Mouse (Mus musculus): ENCODE measurements around the gene Lrp1.

Lrp1 gene

GRCm38 (mm10) chr10:127615034-127615374 lies 5.9 kb downstream of the Lrp1 start:
- peaks cover 33% of the 10 kb centered on the region for H3K27me3 ChIP-seq (ENCODE audit: insufficient read depth, low read length)
- H3K36me3 ChIP-seq (ENCODE audit: insufficient read depth, low read length), result no peaks in the 10 kb centered on the region
- TF ChIP-seq CTCF (conservative IDR thresholded peaks at IDR 0.05; ENCODE audit: low read length) (no peak), NANOG (IDR thresholded peaks at IDR 0.05; ENCODE audit: borderline replicate concordance, low read length) (no peak), POU5F1 (IDR thresholded peaks at IDR 0.05; ENCODE audit: borderline replicate concordance, low read length) (no peak)
- H3K4me1 ChIP-seq (replicated peaks; ENCODE audit: low read depth, low read length), result peaks cover 96% of the 10 kb centered on the region
- no peak overlapping the region for H3K4me3 ChIP-seq (replicated peaks; ENCODE audit: low read length)
- no peaks in the 10 kb centered on the region for H3K9me3 ChIP-seq (ENCODE audit: low read length)

- TF ChIP-seq CTCF (conservative IDR thresholded peaks at IDR 0.05; ENCODE audit: low read length) (no peak), NANOG (IDR thresholded peaks at IDR 0.05; ENCODE audit: borderline replicate concordance, low read length) (no peak), POU5F1 (IDR thresholded peaks at IDR 0.05; ENCODE audit: borderline replicate concordance, low read length) (no peak)
- Histone ChIP-seq H3K4me1 (replicated peaks; ENCODE audit: low read depth, low read length) (peaks cover 96% of the 10 kb centered on the region), H3K36me3 (ENCODE audit: insufficient read depth, low read length) (no peaks in the 10 kb centered on the region), H3K9me3 (ENCODE audit: low read length) (no peaks in the 10 kb centered on the region), H3K4me3 (replicated peaks; ENCODE audit: low read length) (no peak overlapping the region), H3K27me3 (ENCODE audit: insufficient read depth, low read length) (peaks cover 27% of the 10 kb centered on the region)
These were observed 6.5 kb downstream of the Lrp1 start for GRCm38 (mm10) chr10:127614236-127615033.

- peak overlapping the region; percentile 45 for H3K4me3 ChIP-seq (replicated peaks; ENCODE audit: low read length)
- peaks cover 93% of the 10 kb centered on the region for H3K4me1 ChIP-seq (replicated peaks; ENCODE audit: low read depth, low read length)
- no peaks in the 10 kb centered on the region for H3K36me3 ChIP-seq (ENCODE audit: insufficient read depth, low read length)
- TF ChIP-seq CTCF (conservative IDR thresholded peaks at IDR 0.05; ENCODE audit: low read length), result no peak
- TF ChIP-seq POU5F1 (IDR thresholded peaks at IDR 0.05; ENCODE audit: borderline replicate concordance, low read length), result no peak
- no peak for TF ChIP-seq NANOG (IDR thresholded peaks at IDR 0.05; ENCODE audit: borderline replicate concordance, low read length)
- H3K27me3 ChIP-seq (ENCODE audit: insufficient read depth, low read length), result 0 out of 2 replicates have a peak, but pooled peaks cover 12% of the 10 kb centered on the region
- no peaks in the 10 kb centered on the region for H3K9me3 ChIP-seq (ENCODE audit: low read length)
These were observed 8.7 kb downstream of the Lrp1 start for GRCm38 (mm10) chr10:127612079-127612775.

- H3K27me3 ChIP-seq (ENCODE audit: insufficient read depth, low read length), result peaks cover 14% of the 10 kb centered on the region; the same call in 1 of the 2 replicates
- H3K36me3 ChIP-seq (ENCODE audit: insufficient read depth, low read length), result 0 out of 2 replicates have a peak, but pooled peaks cover 6% of the 10 kb centered on the region
- H3K4me1 ChIP-seq (replicated peaks; ENCODE audit: low read depth, low read length), result peaks cover 81% of the 10 kb centered on the region
- TF ChIP-seq CTCF (conservative IDR thresholded peaks at IDR 0.05; ENCODE audit: low read length) (no peak), NANOG (IDR thresholded peaks at IDR 0.05; ENCODE audit: borderline replicate concordance, low read length) (no peak), POU5F1 (IDR thresholded peaks at IDR 0.05; ENCODE audit: borderline replicate concordance, low read length) (no peak)
- peak overlapping the region; percentile 43 for H3K4me3 ChIP-seq (replicated peaks; ENCODE audit: low read length)
- no peaks in the 10 kb centered on the region for H3K9me3 ChIP-seq (ENCODE audit: low read length)
These were observed 10.9 kb downstream of the Lrp1 start for GRCm38 (mm10) chr10:127610066-127610415.

GRCm38 (mm10) chr10:127609415-127610065 lies 11.4 kb downstream of the Lrp1 start:
- TF ChIP-seq NANOG (IDR thresholded peaks at IDR 0.05; ENCODE audit: borderline replicate concordance, low read length) (no peak), POU5F1 (IDR thresholded peaks at IDR 0.05; ENCODE audit: borderline replicate concordance, low read length) (no peak), CTCF (conservative IDR thresholded peaks at IDR 0.05; ENCODE audit: low read length) (no peak)
- peaks cover 14% of the 10 kb centered on the region; the same call in 1 of the 2 replicates for H3K27me3 ChIP-seq (ENCODE audit: insufficient read depth, low read length)
- H3K4me1 ChIP-seq (replicated peaks; ENCODE audit: low read depth, low read length), result peaks cover 81% of the 10 kb centered on the region
- 0 out of 2 replicates have a peak, but pooled peaks cover 7% of the 10 kb centered on the region for H3K36me3 ChIP-seq (ENCODE audit: insufficient read depth, low read length)
- no peaks in the 10 kb centered on the region for H3K9me3 ChIP-seq (ENCODE audit: low read length)
- peak overlapping the region; percentile 43 for H3K4me3 ChIP-seq (replicated peaks; ENCODE audit: low read length)

- Histone ChIP-seq H3K4me1 (replicated peaks; ENCODE audit: low read depth, low read length) (peaks cover 75% of the 10 kb centered on the region), H3K27me3 (ENCODE audit: insufficient read depth, low read length) (peaks cover 3% of the 10 kb centered on the region; the same call in 1 of the 2 replicates), H3K36me3 (ENCODE audit: insufficient read depth, low read length) (0 out of 2 replicates have a peak, but pooled peaks cover 11% of the 10 kb centered on the region), H3K9me3 (ENCODE audit: low read length) (no peaks in the 10 kb centered on the region), H3K4me3 (replicated peaks; ENCODE audit: low read length) (no peak overlapping the region)
- TF ChIP-seq CTCF (conservative IDR thresholded peaks at IDR 0.05; ENCODE audit: low read length), result no peak
- TF ChIP-seq NANOG (IDR thresholded peaks at IDR 0.05; ENCODE audit: borderline replicate concordance, low read length), result no peak
- TF ChIP-seq POU5F1 (IDR thresholded peaks at IDR 0.05; ENCODE audit: borderline replicate concordance, low read length), result no peak
These were observed 13.9 kb downstream of the Lrp1 start for GRCm38 (mm10) chr10:127607059-127607458.

GRCm38 (mm10) chr10:127605756-127606155 lies 15.2 kb downstream of the Lrp1 start:
- 0 out of 2 replicates have a peak, but pooled peaks cover 11% of the 10 kb centered on the region for H3K36me3 ChIP-seq (ENCODE audit: insufficient read depth, low read length)
- H3K9me3 ChIP-seq (ENCODE audit: low read length), result no peaks in the 10 kb centered on the region
- H3K4me3 ChIP-seq (replicated peaks; ENCODE audit: low read length), result peak overlapping the region; percentile 51
- TF ChIP-seq NANOG (IDR thresholded peaks at IDR 0.05; ENCODE audit: borderline replicate concordance, low read length) (no peak), CTCF (conservative IDR thresholded peaks at IDR 0.05; ENCODE audit: low read length) (no peak), POU5F1 (IDR thresholded peaks at IDR 0.05; ENCODE audit: borderline replicate concordance, low read length) (no peak)
- H3K4me1 ChIP-seq (replicated peaks; ENCODE audit: low read depth, low read length), result peaks cover 75% of the 10 kb centered on the region
- peaks cover 3% of the 10 kb centered on the region; the same call in 1 of the 2 replicates for H3K27me3 ChIP-seq (ENCODE audit: insufficient read depth, low read length)

GRCm38 (mm10) chr10:127605251-127605547 lies 15.7 kb downstream of the Lrp1 start:
- Histone ChIP-seq H3K36me3 (ENCODE audit: insufficient read depth, low read length) (0 out of 2 replicates have a peak, but pooled peaks cover 11% of the 10 kb centered on the region), H3K4me1 (replicated peaks; ENCODE audit: low read depth, low read length) (peaks cover 75% of the 10 kb centered on the region), H3K9me3 (ENCODE audit: low read length) (no peaks in the 10 kb centered on the region), H3K4me3 (replicated peaks; ENCODE audit: low read length) (peak overlapping the region; percentile 51), H3K27me3 (ENCODE audit: insufficient read depth, low read length) (peaks cover 3% of the 10 kb centered on the region; the same call in 1 of the 2 replicates)
- TF ChIP-seq POU5F1 (IDR thresholded peaks at IDR 0.05; ENCODE audit: borderline replicate concordance, low read length), result no peak
- no peak for TF ChIP-seq NANOG (IDR thresholded peaks at IDR 0.05; ENCODE audit: borderline replicate concordance, low read length)
- TF ChIP-seq CTCF (conservative IDR thresholded peaks at IDR 0.05; ENCODE audit: low read length), result no peak

Measured in E14TG2a.4 (cell line).